Mouse (Mus musculus) v-Abl transformed pro-B cells (cell line): Measurements from ENCODE around the gene Fcnb.

Source experiments
- in situ Hi-C, 2 experiments: fragments of 400-800 bp; cut with MboI; formaldehyde crosslinking; loops; one replicate each; pipeline ENCODE4 v1.15.1; 2025; ENCODE audit not compliant: unreplicated experiment in 2 of 2

Gene Fcnb

DNA sequence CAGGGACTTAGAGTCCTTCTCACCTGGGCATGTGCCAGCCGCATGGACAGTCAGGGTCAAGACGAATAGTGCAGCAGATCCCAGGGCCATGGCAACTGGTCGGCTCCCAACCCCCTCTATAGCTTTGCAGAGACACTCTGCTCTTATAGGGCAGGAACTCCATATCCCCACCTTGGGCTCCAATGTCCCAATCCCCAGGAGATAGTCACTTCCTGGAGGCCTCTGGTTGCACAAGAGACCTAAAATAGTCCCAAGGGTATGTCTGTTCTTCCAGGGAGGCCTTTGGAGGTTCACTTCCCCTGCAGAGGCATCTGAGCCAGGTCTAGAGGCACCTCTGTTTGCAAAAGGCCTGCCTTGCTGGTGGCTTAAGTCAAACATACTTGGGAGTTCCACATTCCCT lies at the start of gene Fcnb:
Fcnb (minus strand) TSS at position 118 of the 400 bp plus-strand sequence.
- in situ Hi-C loops: no loop called here

GRCm38 (mm10) chr2:28133833-28134232 lies 49.1 kb upstream of the Fcnb start:
- in situ Hi-C loops: no loop called here

DNA sequence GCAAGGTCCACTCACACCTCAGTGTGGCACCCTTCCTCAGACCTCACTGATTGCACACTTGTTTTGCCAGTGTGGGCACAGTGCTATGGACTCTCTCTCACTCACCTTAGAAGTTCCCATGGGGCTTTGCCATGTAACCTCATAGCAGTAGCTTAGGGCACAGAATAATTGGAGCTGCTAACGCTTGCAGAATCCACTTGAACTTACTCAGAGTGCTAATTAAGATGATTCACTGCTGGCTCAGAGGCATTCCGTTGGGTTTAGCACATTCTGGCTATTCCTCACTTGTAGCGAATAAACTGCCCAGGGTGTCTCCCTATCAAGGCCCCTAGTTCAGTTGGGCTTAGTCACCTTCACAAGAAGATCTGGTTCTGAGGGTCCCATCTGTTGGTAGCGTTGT lies 47.4 kb upstream of the Fcnb start:
- in situ Hi-C loops: no loop called here

- in situ Hi-C loops: no loop called here
These were observed 42.2 kb upstream of the Fcnb start for GRCm38 (mm10) chr2:28126763-28127438.

DNA sequence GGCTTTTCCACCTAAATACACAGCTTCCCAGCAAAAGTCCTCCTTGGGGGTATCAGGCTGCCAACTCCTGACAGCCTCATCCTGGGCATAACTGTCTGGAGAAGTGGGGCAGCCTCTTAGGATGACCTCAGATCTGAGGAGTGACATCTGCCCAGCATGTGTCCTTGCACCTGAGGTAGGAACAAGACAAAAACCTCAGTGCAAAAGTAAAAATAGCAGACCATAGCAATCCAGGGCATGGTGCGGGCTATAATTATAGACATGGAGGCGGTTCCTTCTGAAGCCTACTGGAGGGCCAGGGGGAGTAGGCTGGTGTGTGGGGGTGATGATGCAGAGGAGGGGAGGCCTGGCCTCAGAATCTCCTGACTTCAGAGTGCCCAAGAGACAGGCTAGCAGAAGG lies 39.2 kb upstream of the Fcnb start:
- in situ Hi-C loops: no loop called here

DNA sequence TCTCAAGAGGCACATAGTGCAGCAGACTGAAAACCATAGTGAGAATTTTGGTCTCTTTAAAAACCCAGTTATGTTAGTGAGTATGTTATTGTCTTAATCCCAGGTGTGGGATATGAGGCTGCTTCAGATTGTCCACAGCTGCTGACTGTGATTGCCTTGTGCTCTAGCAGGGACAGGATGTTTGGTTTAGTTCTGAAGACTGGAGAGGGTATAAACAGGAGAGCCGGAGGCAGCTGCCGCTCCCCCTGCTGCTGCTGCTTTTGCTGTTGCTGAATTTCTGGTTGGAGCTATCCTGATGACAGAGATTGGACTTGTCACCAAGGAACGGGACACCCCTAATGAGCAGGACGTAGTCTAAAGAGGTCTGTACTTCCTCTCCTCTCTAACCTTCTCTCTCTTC lies 36.6 kb upstream of the Fcnb start:
- in situ Hi-C loops: no loop called here

DNA sequence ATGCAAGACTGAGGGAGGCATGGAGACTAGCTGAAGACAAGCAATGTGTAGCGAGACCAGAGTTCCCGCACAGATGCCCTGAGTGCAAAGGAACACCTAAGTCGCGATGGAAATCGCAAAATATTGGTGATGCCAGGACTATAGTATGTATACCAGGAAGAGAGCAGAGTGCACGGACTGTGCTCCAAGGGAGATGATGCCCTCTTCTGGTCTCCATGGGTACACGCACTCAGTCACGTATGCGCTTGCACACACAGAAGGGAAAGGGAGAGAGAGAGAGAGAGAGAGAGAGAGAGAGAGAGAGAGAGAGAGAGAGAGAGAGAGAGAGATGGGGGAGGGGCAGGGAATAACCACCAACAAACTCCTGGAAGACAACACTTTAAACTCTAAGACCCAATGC lies 35.7 kb upstream of the Fcnb start:
- in situ Hi-C loops: no loop called here

DNA sequence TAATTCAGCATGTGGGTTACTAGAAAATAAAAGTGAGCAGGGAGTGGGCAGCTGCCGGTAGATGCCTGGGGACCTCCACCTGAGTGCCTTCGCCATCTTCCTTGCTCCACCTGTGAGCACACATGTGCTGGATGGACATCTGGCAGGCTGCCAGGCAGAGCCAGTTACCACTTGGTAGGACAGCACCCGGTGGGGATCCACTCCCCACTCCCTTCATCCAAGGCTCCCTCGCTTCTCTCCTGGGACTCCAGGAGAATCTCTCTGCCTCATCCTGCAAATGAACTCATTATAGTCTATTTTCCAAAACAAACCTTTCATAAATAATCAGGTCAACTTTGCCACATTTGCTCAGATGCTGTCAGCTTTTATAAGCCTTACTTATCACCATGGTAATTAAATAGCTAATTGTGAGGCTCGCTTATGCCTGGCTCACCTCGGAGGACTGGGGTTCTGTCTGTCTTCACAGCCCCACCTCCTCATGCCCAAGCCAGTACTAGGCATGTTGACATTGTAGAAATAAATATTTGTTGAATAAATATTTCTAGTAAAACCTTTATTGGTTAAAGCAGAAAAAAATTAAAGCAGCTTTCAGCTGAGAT lies 33.9 kb upstream of the Fcnb start:
- in situ Hi-C loops: no loop called here

DNA sequence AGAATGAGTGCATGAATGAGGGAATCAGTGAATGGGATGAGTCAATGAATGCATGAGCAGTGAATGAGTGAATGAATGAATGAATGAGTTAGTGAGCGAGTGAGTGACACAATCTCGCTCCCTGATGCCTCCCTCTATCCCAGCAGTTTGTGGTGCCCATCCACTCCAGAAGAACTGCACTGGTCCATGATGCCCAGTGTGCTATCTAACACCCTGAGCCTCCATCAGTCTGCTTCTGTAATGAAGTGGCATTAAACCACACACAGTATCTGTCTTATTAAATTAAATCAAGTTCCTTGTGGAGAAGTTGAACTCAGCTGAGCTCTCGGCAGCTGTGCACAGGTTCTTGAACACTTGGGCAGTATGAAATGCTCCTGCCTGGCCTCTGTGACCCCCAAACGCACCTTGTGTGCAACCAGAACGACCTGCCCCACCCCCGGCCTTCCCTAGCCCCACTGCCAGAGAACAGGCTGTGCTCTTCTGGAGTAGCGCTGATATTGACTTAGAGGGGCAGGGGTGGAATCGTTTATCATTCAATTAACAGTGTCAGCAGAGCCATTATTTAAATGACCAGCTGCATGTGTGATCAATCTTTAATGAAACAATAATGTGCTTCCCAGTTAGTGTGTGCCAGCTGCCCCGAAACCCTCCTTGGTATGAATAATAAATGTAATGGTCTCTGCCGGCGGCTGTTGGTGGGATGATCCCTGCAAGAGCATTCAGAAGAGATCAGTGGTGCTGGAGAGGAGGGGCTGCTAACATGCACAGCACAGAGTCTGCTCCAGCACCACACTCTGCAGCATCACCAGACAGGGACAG lies 33.0 kb upstream of the Fcnb start:
- in situ Hi-C loops: no loop called here

- in situ Hi-C loops: no loop called here
These were observed 24.1 kb upstream of the Fcnb start for GRCm38 (mm10) chr2:28108763-28109162.

- in situ Hi-C loops: no loop called here
These were observed 21.3 kb upstream of the Fcnb start for GRCm38 (mm10) chr2:28106002-28106401.

- in situ Hi-C loops: no loop called here
These were observed 19.0 kb upstream of the Fcnb start for GRCm38 (mm10) chr2:28103653-28104052.

GRCm38 (mm10) chr2:28101892-28102291 lies 17.2 kb upstream of the Fcnb start:
- in situ Hi-C loops: no loop called here

- in situ Hi-C loops: no loop called here
These were observed 16.3 kb upstream of the Fcnb start for GRCm38 (mm10) chr2:28100796-28101483.

DNA sequence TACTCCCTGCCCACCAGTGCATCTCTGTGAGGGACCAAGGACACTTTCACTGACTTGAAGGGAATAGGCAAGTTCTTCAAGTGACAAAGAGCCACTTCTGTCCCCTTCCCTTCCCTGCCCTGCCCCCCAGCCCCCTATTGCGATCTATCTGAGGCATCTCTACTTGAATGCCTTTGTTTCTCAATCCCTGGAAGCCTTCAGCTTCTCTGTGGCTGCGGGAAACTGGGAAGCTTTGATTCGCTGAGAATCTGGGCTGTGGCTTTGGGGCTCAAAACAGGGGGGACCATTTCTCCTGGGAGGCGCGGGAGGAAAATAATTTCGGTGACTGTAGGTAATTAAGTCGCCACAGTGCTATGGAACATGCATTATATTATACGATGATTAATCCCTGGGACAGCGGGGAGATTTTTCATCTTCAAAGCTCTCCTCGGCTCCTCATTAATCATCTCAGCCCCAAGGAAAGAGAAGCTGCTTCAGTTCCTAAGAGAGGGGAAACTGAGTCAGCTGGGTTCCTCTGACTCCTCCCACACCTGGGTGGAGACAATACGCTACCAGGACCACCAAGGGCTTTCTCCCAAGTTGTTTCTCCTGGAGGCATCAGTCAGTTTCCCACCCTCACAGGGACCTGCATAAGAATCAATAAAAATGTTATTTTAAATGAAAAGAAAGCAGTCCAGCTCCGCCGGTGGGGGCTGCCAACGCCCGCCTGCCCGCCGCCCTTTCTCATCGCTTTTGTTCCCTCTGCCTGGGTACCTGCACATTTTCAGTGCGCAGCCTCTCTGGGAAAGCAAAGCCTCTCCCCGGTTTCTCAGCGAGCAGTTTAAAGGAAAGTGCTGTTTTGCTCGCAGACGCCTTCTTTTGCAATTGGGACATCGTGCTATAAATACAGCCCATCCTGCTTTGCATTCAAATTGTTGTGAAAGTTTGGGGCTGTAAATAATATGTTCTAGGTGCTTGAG lies 14.1 kb upstream of the Fcnb start:
- in situ Hi-C loops: no loop called here

GRCm38 (mm10) chr2:28096751-28097309 lies 12.1 kb upstream of the Fcnb start:
- in situ Hi-C loops: no loop called here

- in situ Hi-C loops: no loop called here
These were observed 7.4 kb upstream of the Fcnb start for GRCm38 (mm10) chr2:28092099-28092498.

GRCm38 (mm10) chr2:28091042-28091441 lies 6.4 kb upstream of the Fcnb start:
- in situ Hi-C loops: no loop called here

DNA sequence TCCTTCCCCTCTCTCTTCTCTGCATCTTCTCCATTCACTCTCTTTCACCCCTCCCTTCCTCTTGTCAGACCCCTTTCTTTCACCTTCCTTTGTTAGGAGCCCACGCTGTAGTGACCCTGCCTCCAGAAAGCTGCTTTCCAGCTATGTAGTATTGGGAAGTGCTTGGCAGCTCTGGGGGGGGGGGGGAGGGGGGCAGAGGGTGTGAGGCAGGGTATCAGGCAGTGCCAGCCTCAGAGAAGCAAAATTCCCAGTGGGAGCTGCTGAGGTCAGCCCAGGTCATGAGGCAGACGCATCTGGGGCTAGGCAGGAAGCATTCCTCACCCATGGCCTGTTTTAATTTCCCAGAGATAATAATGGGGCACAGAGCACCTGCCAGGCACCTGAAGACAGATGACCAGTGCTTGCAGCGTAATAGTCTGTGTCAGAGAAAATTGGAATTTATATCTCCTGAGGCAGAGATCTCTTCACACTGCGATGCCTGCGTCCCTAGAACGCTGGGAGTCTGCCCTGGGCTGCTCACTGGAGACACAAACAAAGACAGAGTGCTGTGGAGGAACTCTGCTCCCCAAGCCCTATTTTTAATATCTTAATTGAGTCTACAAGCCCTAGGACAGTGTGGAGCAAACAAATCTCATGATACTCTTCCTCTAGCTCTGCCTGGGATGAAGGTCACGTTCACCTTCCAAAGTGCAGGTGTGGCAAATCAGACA lies 5.8 kb upstream of the Fcnb start:
- in situ Hi-C loops: no loop called here
